In genomic region chr10:127508239-127508638, GRCm38 (mm10) we compare ENCODE assay signal across 8 mouse cellular contexts. TPM values are rescaled to one million over a fixed set of nuclear protein-coding genes. Genes with fewer than 3 reads are reported as not detected.
DNase-seq lines count a peak whose midpoint lies in the region; ATAC-seq and TF ChIP-seq lines count a peak whose summit lies in the region.

No protein-coding gene starts in this region.

- no peak overlapping the region for H3K9ac ChIP-seq in intestine, postnatal 0 days (ENCODE audit: low read depth, low read length)
- no peak overlapping the region; the same call in 1 of the 2 replicates for H3K9ac ChIP-seq in midbrain, embryonic 11.5 days (ENCODE audit: low read length)

- no peak overlapping the region for H3K4me3 ChIP-seq in intestine, postnatal 0 days (ENCODE audit: low read depth, low read length)
- H3K4me3 ChIP-seq in limb, embryonic 10.5 days = peak overlapping the region; percentile 57
- no peak overlapping the region for H3K4me3 ChIP-seq in midbrain, embryonic 11.5 days (ENCODE audit: low read depth, low read length)
- peak overlapping the region; percentile 23; the same call in 1 of the 2 replicates for H3K4me3 ChIP-seq in spleen, adult 2 months (ENCODE audit: extremely low read depth, insufficient read depth, insufficient read length)

- no peaks in the 10 kb centered on the region; the same call in 1 of the 2 replicates for H3K36me3 ChIP-seq in intestine, postnatal 0 days (ENCODE audit: control insufficient read depth, insufficient read depth)
- peaks cover 10% of the 10 kb centered on the region; the same call in 1 of the 2 replicates for H3K36me3 ChIP-seq in limb, embryonic 10.5 days
- no peaks in the 10 kb centered on the region for H3K36me3 ChIP-seq in midbrain, embryonic 11.5 days (ENCODE audit: control insufficient read depth, insufficient read depth, low read length)
- H3K36me3 ChIP-seq in spleen, adult 2 months (ENCODE audit: control insufficient read depth, insufficient read depth, low read length) = no peaks in the 10 kb centered on the region

- TF ChIP-seq POLR2A in spleen, adult 2 months (IDR thresholded peaks at IDR 0.05; ENCODE audit: low read depth, low read length) = no peak

- TF ChIP-seq CTCF in intestine, postnatal 0 days (IDR thresholded peaks at IDR 0.05; ENCODE audit: low read depth) = peak; percentile 85
- TF ChIP-seq CTCF in spleen, adult 2 months (IDR thresholded peaks at IDR 0.05; ENCODE audit: extremely low read depth, insufficient read depth, insufficient read length, insufficient replicate concordance) = peak; percentile 60; the same call in 1 of the 2 replicates

- H3K27ac ChIP-seq in intestine, postnatal 0 days (ENCODE audit: low read depth, low read length) = no peak overlapping the region
- H3K27ac ChIP-seq in limb, embryonic 10.5 days = no peak overlapping the region
- no peak overlapping the region for H3K27ac ChIP-seq in midbrain, embryonic 11.5 days (ENCODE audit: low read depth, low read length)
- no peak overlapping the region for H3K27ac ChIP-seq in spleen, adult 2 months (ENCODE audit: insufficient read depth, low read length)

- no peaks in the 10 kb centered on the region for H3K9me3 ChIP-seq in intestine, postnatal 0 days (ENCODE audit: control insufficient read depth)
- no peaks in the 10 kb centered on the region for H3K9me3 ChIP-seq in limb, embryonic 10.5 days (replicated peaks)
- H3K9me3 ChIP-seq in midbrain, embryonic 11.5 days (ENCODE audit: control insufficient read depth, low read length) = no peaks in the 10 kb centered on the region

- 6% methylated on average over 15 of the region's 15 CpGs for WGBS in intestine, postnatal 0 days
- 2% methylated on average over 15 of the region's 15 CpGs for WGBS in limb, embryonic 10.5 days
- WGBS in midbrain, embryonic 11.5 days = 1% methylated on average over 15 of the region's 15 CpGs
- WGBS in spleen, adult 2 months = 3% methylated on average over 15 of the region's 15 CpGs

- peak; percentile 94 for DNase-seq in heart, adult 11 months
- DNase-seq in heart, adult 8-10 months (ENCODE audit: low spot score) = no peak
- DNase-seq in cerebellum, postnatal 36 days = peak; percentile 85 to 89
- DNase-seq in gastrocnemius, postnatal 10 days = peak; percentile 81
- DNase-seq in limb, embryonic 10.5 days (ENCODE audit: low spot score) = peak; percentile 91
- DNase-seq in midbrain, embryonic 11.5 days (ENCODE audit: low spot score, missing footprints) = peak; percentile 98
- peak; percentile 52 to 73 for DNase-seq in spleen, adult 2 months (ENCODE audit: low read depth in 1 of 2, low spot score in 2 of 2)

- peak overlapping the region; percentile 81 for H3K4me2 ChIP-seq in intestine, postnatal 0 days (replicated peaks; ENCODE audit: low read depth)
- peak overlapping the region; percentile 66 for H3K4me2 ChIP-seq in midbrain, embryonic 11.5 days

- H3K4me1 ChIP-seq in intestine, postnatal 0 days (replicated peaks; ENCODE audit: control insufficient read depth, insufficient read depth, low read length) = peaks cover 12% of the 10 kb centered on the region; the same call in 1 of the 2 replicates
- H3K4me1 ChIP-seq in limb, embryonic 10.5 days = peaks cover 57% of the 10 kb centered on the region
- H3K4me1 ChIP-seq in midbrain, embryonic 11.5 days (ENCODE audit: control insufficient read depth, insufficient read depth, low read length) = peaks cover 36% of the 10 kb centered on the region
- peaks cover 13% of the 10 kb centered on the region; the same call in 1 of the 2 replicates for H3K4me1 ChIP-seq in spleen, adult 2 months (ENCODE audit: control insufficient read depth, insufficient read depth, insufficient read length)

- ATAC-seq in intestine, postnatal 0 days = no peak; the same call in 1 of the 2 replicates
- no peak for ATAC-seq in midbrain, embryonic 11.5 days (ENCODE audit: low FRiP score)

- H3K27me3 ChIP-seq in intestine, postnatal 0 days (replicated peaks; ENCODE audit: control insufficient read depth, insufficient read depth, low read length) = peaks cover 48% of the 10 kb centered on the region
- peaks cover 68% of the 10 kb centered on the region for H3K27me3 ChIP-seq in limb, embryonic 10.5 days (ENCODE audit: low read depth, poor library complexity, severe bottlenecking)
- peaks cover 40% of the 10 kb centered on the region for H3K27me3 ChIP-seq in midbrain, embryonic 11.5 days (ENCODE audit: control insufficient read depth, insufficient read depth, low read length)
- H3K27me3 ChIP-seq in spleen, adult 2 months (ENCODE audit: control insufficient read depth, insufficient read depth, low read length) = peaks cover 4% of the 10 kb centered on the region; the same call in 1 of the 2 replicates

RNA-seq across cellular contexts. Expression of gene Ndufa4l2, which starts 6.5 kb away (rescaled TPM):
- 10 to 100 TPM; 17.2 to 26.5 (median 21.6) TPM for total RNA-seq in heart, adult 8-10 months (2022)
- total RNA-seq in gastrocnemius, postnatal 10 days (2021) = 10 to 100 TPM; 20.5 to 24.2 TPM
- polyA plus RNA-seq in intestine, postnatal 0 days (2015; fragmentation: Nextera tagmentation; extraction: Ambion mirVana) = 19.9 and 21.9 TPM in 2 replicates
- polyA plus RNA-seq in limb, embryonic 10.5 days (2016; fragmentation: Nextera tagmentation; extraction: Ambion mirVana) = 1.4 and 3.4 TPM in 2 replicates
- polyA plus RNA-seq in midbrain, embryonic 11.5 days (2014; fragmentation: Nextera tagmentation; extraction: Ambion mirVana) = 3.6 and 5.7 TPM in 2 replicates
- 6.9 and 12.2 TPM in 2 replicates for polyA plus RNA-seq in spleen, adult 2 months (2012; rRNA removed)

RNA-seq across cellular contexts. Expression of gene Stac3, which starts 6.8 kb away (rescaled TPM):
- total RNA-seq in heart, adult 8-10 months (2022) = 1 to 10 TPM in 1 of 4 experiments, under 1 TPM in 2, not detected in 1; 0.66 to 1.5 (median 0.76) TPM
- total RNA-seq in gastrocnemius, postnatal 10 days (2021) = 100 to 1,000 TPM; 272 to 307 TPM
- polyA plus RNA-seq in intestine, postnatal 0 days (2015; fragmentation: Nextera tagmentation; extraction: Ambion mirVana) = 0.17 TPM in 1 of 2 replicates, not detected in the other
- 0.40 and 0.76 TPM in 2 replicates for polyA plus RNA-seq in limb, embryonic 10.5 days (2016; fragmentation: Nextera tagmentation; extraction: Ambion mirVana)
- 0.10 and 0.14 TPM in 2 replicates for polyA plus RNA-seq in midbrain, embryonic 11.5 days (2014; fragmentation: Nextera tagmentation; extraction: Ambion mirVana)
- polyA plus RNA-seq in spleen, adult 2 months (2012; rRNA removed) = 2.0 and 2.2 TPM in 2 replicates

RNA-seq across cellular contexts. Expression of gene Shmt2, which starts 14.0 kb away (rescaled TPM):
- total RNA-seq in heart, adult 8-10 months (2022) = 10 to 100 TPM; 41.6 to 48.4 (median 44.5) TPM
- 10 to 100 TPM; 30.5 to 33.4 TPM for total RNA-seq in gastrocnemius, postnatal 10 days (2021)
- polyA plus RNA-seq in intestine, postnatal 0 days (2015; fragmentation: Nextera tagmentation; extraction: Ambion mirVana) = 26.2 and 26.7 TPM in 2 replicates
- polyA plus RNA-seq in limb, embryonic 10.5 days (2016; fragmentation: Nextera tagmentation; extraction: Ambion mirVana) = 143 and 173 TPM in 2 replicates
- polyA plus RNA-seq in midbrain, embryonic 11.5 days (2014; fragmentation: Nextera tagmentation; extraction: Ambion mirVana) = 68.8 and 74.8 TPM in 2 replicates
- 99.9 and 133 TPM in 2 replicates for polyA plus RNA-seq in spleen, adult 2 months (2012; rRNA removed)

RNA-seq across cellular contexts. Expression of gene Nxph4, which starts 26.1 kb away (rescaled TPM):
- under 1 TPM; 0.22 to 0.66 (median 0.50) TPM for total RNA-seq in heart, adult 8-10 months (2022)
- 1 to 10 TPM; 1.6 to 1.9 TPM for total RNA-seq in gastrocnemius, postnatal 10 days (2021)
- polyA plus RNA-seq in intestine, postnatal 0 days (2015; fragmentation: Nextera tagmentation; extraction: Ambion mirVana) = 2.9 and 4.5 TPM in 2 replicates
- polyA plus RNA-seq in limb, embryonic 10.5 days (2016; fragmentation: Nextera tagmentation; extraction: Ambion mirVana) = 0.54 and 1.0 TPM in 2 replicates
- polyA plus RNA-seq in midbrain, embryonic 11.5 days (2014; fragmentation: Nextera tagmentation; extraction: Ambion mirVana) = 19.5 and 23.6 TPM in 2 replicates
- polyA plus RNA-seq in spleen, adult 2 months (2012; rRNA removed) = not detected in 2 replicates

Comparison
In these comparisons a context has a peak if more than half of its experiments do, and no peak if none do; other contexts are left out.
1. H3K4me3 ChIP-seq: peak in limb, embryonic 10.5 days (single experiment) and spleen, adult 2 months (single experiment); none in intestine, postnatal 0 days (single experiment) and midbrain, embryonic 11.5 days (single experiment).